Mouse (Mus musculus): ENCODE measurements around the gene Whrn. TPM values are rescaled to one million over a fixed set of nuclear protein-coding genes. Genes with fewer than 3 reads are reported as not detected.

The Whrn gene
- 4.6 and 6.0 TPM in 2 replicates for polyA plus RNA-seq (2014; fragmentation: Nextera tagmentation; extraction: Ambion mirVana)

DNA sequence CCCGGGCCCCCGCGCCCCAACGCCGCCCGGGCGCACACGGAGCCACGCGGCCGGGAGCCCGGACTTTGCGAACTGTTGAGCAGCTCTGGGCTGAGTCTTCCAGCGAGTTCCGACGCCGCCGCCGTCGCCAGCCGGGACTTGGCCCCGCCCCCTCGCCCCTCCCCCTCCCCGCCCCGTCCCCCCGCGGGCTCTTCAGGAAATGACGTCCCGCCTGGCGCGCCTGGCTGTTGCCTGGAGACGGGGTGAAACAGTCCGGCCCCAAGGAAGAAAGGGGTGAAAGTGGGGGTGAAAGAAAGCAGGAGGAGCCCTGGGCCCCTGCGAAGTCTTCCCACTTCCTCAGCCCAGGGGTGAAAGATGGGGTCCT, at the start of gene Whrn:
Gene Whrn (minus strand): TSS at position 77 of the 364 bp plus-strand sequence.
- 1% methylated on average over 30 of the region's 34 CpGs for WGBS
- Histone ChIP-seq H3K27ac (ENCODE audit: low read length) (no peak within 1 kb of the TSS), H3K9me3 (ENCODE audit: control insufficient read depth, low read depth, low read length) (no peaks in the 10 kb centered on the region), H3K4me3 (ENCODE audit: low read depth, low read length) (peak within 1 kb of the TSS; percentile 64), H3K4me2 (replicated peaks; ENCODE audit: low read depth, low read length) (peak within 1 kb of the TSS; percentile 94), H3K36me3 (ENCODE audit: control insufficient read depth, insufficient read depth, low read length) (no peaks in the 10 kb centered on the region), H3K9ac (replicated peaks; ENCODE audit: low read depth, low read length) (peak within 1 kb of the TSS; percentile 57), H3K27me3 (ENCODE audit: control insufficient read depth, insufficient read depth, low read length) (0 out of 2 replicates have a peak, but pooled peaks cover 3% of the 10 kb centered on the region), H3K4me1 (ENCODE audit: control insufficient read depth, insufficient read depth, low read length) (peaks cover 6% of the 10 kb centered on the region; the same call in 1 of the 2 replicates)
- ATAC-seq (ENCODE audit: insufficient number of reproducible peaks, insufficient read depth, low FRiP score, low read depth): peak; percentile 78

DNA sequence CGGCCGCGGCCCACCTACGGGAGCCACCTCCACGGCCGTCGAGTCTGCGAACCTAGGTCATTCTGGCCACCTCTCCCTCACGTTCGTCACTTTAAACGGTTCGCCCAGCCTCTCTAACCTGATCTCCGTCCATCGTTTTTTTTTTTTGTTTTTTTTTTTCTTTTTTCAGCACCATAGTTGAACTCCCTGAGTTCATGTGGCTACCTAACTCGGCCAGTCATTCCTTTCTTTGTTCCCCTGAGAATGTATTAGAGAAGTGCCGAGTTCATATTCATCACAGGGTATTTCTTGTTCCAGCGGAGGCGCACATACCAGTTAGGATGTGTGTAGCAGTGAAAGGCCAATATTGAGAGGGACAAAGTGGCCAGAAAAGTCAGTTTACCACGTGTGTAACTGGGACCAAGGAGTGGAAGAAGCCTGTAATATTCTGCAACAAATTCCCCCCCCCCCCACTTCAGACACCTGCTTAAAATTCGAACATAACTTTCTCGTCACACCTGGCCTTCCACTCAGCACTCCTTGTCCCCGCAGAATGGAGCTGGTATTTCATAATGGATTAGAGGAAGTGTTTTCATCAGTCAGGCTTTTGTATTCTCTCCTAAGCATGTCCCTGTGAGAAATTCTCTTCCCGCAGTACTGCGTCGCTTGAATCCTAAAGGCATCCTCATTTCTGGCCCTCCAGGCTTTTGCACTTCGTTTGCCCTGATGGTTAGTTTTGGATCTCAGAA, 49.6 kb upstream of the Whrn start:
- H3K4me1 ChIP-seq (ENCODE audit: control insufficient read depth, insufficient read depth, low read length): peaks cover 20% of the 10 kb centered on the region; the same call in 1 of the 2 replicates
- 15% methylated on average over 26 of the region's 26 CpGs for WGBS
- no peaks in the 10 kb centered on the region for H3K9me3 ChIP-seq (ENCODE audit: control insufficient read depth, low read depth, low read length)
- no peaks in the 10 kb centered on the region for H3K27me3 ChIP-seq (ENCODE audit: control insufficient read depth, insufficient read depth, low read length)
- H3K4me2 ChIP-seq (replicated peaks; ENCODE audit: low read depth, low read length): peak overlapping the region; percentile 60
- ATAC-seq (ENCODE audit: insufficient number of reproducible peaks, insufficient read depth, low FRiP score, low read depth): no peak
- H3K36me3 ChIP-seq (ENCODE audit: control insufficient read depth, insufficient read depth, low read length): peaks cover 13% of the 10 kb centered on the region
- H3K9ac ChIP-seq (replicated peaks; ENCODE audit: low read depth, low read length): peak overlapping the region; percentile 80
- H3K27ac ChIP-seq (ENCODE audit: low read length): peak overlapping the region; percentile 69
- H3K4me3 ChIP-seq (ENCODE audit: low read depth, low read length): peak overlapping the region; percentile 84

DNA sequence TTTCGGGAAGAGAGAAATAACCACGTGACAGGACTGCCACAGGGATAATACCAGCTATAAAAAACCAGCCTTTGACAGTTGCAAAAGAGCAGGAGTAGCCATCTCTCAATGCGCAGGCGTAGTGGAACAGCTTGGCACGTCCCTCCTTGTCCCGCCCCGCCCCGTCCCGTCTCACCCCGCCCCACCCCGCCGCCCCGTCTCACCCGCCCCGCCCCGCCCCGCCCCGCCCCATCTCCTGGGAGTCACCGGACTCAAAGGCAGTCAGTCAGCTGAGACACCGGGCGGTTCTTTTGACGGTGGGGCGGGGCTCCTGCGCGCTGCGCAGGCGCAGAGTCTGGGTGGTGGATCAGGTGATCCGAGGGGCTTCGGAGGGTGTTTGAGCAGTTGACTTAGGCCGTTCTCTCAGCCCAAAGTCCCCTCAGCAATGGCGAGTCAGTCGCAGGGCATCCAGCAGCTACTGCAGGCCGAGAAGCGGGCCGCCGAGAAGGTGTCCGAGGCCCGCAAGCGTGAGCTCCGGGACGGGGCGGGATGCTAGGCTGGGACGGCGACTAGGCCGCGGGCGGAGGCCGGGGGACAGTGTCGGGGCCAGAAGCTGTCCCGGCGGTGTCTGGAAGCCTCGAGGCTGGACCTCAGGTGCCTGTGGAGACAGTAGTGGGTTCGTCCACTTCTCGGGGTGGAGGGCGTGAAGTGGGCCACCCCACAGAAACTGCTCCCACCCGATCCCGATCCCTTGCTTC, 48.9 kb upstream of the Whrn start, which contains the start of gene Atp6v1g1:
Gene Atp6v1g1 (plus strand): TSS at position 279 of the 737 bp plus-strand sequence.
- H3K27me3 ChIP-seq (ENCODE audit: control insufficient read depth, insufficient read depth, low read length): no peaks in the 10 kb centered on the region
- peak within 1 kb of the TSS; percentile 69 for H3K27ac ChIP-seq (ENCODE audit: low read length)
- H3K4me1 ChIP-seq (ENCODE audit: control insufficient read depth, insufficient read depth, low read length): peaks cover 20% of the 10 kb centered on the region; the same call in 1 of the 2 replicates
- H3K9ac ChIP-seq (replicated peaks; ENCODE audit: low read depth, low read length): peak within 1 kb of the TSS; percentile 80
- peak within 1 kb of the TSS; percentile 84 for H3K4me3 ChIP-seq (ENCODE audit: low read depth, low read length)
- peak; percentile 95 for ATAC-seq (ENCODE audit: insufficient number of reproducible peaks, insufficient read depth, low FRiP score, low read depth)
- no peaks in the 10 kb centered on the region for H3K9me3 ChIP-seq (ENCODE audit: control insufficient read depth, low read depth, low read length)
- under 1% methylated on average over 46 of the region's 57 CpGs for WGBS
- peaks cover 12% of the 10 kb centered on the region for H3K36me3 ChIP-seq (ENCODE audit: control insufficient read depth, insufficient read depth, low read length)
- peak within 1 kb of the TSS; percentile 60 for H3K4me2 ChIP-seq (replicated peaks; ENCODE audit: low read depth, low read length)

DNA sequence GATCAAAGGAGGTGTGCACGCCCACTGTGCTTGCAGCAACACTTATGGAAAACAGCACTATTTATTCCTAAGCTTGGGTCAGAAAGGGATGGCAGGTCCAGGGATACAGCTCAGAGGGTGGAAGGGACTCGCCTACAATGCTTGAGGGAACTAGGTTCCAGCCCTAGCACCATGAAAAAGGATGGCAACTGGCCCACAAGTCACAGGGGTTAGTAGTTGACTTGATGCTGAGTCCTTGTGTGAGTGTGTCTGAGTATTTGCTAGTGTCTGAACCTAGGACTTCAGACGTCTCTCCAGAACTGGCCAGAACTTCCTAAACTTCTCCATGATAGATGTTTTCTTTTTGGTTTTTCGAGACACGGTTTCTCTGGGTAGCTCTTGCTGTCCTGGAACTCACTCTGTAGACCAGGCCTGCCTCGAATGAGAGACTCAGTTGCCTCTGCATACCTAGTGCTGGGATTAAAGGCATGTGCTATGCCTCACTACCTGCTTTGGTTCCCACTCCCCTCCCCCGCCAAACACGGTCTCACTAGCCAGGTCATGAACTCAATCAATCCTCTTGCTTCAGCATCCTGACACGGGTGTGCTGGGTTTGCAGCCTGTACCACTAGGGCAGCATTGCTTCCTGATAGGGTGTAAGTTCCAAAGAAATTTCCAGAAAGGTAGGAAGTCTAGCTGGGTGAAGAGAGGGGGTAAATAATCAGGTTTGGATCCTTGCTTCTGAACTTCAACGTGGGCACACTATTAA, 48.1 kb upstream of the Whrn start:
- H3K4me2 ChIP-seq (replicated peaks; ENCODE audit: low read depth, low read length): peak overlapping the region; percentile 31
- peak overlapping the region; percentile 61; the same call in 1 of the 2 replicates for H3K27ac ChIP-seq (ENCODE audit: low read length)
- WGBS: 42% methylated on average over 10 of the region's 10 CpGs
- no peak overlapping the region for H3K4me3 ChIP-seq (ENCODE audit: low read depth, low read length)
- H3K36me3 ChIP-seq (ENCODE audit: control insufficient read depth, insufficient read depth, low read length): peaks cover 5% of the 10 kb centered on the region
- H3K27me3 ChIP-seq (ENCODE audit: control insufficient read depth, insufficient read depth, low read length): no peaks in the 10 kb centered on the region
- ATAC-seq (ENCODE audit: insufficient number of reproducible peaks, insufficient read depth, low FRiP score, low read depth): peak; percentile 25
- no peaks in the 10 kb centered on the region for H3K9me3 ChIP-seq (ENCODE audit: control insufficient read depth, low read depth, low read length)
- H3K4me1 ChIP-seq (ENCODE audit: control insufficient read depth, insufficient read depth, low read length): peaks cover 20% of the 10 kb centered on the region; the same call in 1 of the 2 replicates
- no peak overlapping the region for H3K9ac ChIP-seq (replicated peaks; ENCODE audit: low read depth, low read length)

DNA sequence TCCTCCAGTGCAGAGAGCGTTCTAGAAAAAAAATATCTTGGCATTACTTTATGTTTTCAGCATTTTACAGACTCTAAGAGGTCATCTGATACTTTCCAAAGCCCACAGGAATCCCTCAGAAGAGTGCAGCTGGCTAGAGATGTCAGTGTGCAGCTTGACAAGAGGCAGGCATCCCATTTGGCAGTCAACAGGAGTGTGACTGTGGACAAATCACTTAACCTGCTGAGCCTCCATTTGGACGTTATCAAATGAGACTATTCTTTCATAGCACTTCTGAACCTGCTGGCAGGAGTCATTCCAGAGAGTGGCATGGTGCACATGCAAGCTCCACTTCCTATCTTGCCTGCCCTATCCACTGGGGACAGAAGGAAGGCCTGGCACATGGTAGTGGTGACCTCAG, 46.4 kb upstream of the Whrn start:
- Histone ChIP-seq H3K27ac (ENCODE audit: low read length) (no peak overlapping the region), H3K9ac (replicated peaks; ENCODE audit: low read depth, low read length) (no peak overlapping the region), H3K9me3 (ENCODE audit: control insufficient read depth, low read depth, low read length) (no peaks in the 10 kb centered on the region), H3K27me3 (ENCODE audit: control insufficient read depth, insufficient read depth, low read length) (no peaks in the 10 kb centered on the region), H3K4me2 (replicated peaks; ENCODE audit: low read depth, low read length) (no peak overlapping the region), H3K4me3 (ENCODE audit: low read depth, low read length) (no peak overlapping the region), H3K4me1 (ENCODE audit: control insufficient read depth, insufficient read depth, low read length) (peaks cover 18% of the 10 kb centered on the region; the same call in 1 of the 2 replicates), H3K36me3 (ENCODE audit: control insufficient read depth, insufficient read depth, low read length) (no peaks in the 10 kb centered on the region)
- ATAC-seq (ENCODE audit: insufficient number of reproducible peaks, insufficient read depth, low FRiP score, low read depth): no peak
- WGBS: 30% methylated on average over 2 of the region's 2 CpGs

DNA sequence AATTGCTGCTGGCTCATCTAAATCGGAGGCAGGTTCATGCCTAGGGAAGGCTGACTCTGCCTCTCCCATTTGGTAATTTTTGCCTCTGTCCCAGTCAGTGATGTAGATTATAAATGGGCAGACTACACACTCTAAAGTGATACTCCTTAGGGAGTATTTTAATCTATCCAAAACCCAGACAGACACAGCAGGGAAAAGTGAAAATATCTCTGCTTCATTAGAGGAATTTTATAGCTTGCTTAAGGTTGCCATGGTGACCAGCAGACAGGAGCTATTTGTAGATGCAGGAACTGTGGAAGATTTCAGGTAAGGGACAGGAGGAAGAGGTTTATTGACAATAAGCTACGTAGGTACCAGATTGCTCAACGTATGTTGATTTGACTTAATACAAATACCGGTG, 41.8 kb upstream of the Whrn start:
- H3K27me3 ChIP-seq (ENCODE audit: control insufficient read depth, insufficient read depth, low read length): no peaks in the 10 kb centered on the region
- H3K9ac ChIP-seq (replicated peaks; ENCODE audit: low read depth, low read length): no peak overlapping the region
- no peaks in the 10 kb centered on the region for H3K36me3 ChIP-seq (ENCODE audit: control insufficient read depth, insufficient read depth, low read length)
- H3K4me2 ChIP-seq (replicated peaks; ENCODE audit: low read depth, low read length): no peak overlapping the region
- H3K9me3 ChIP-seq (ENCODE audit: control insufficient read depth, low read depth, low read length): no peaks in the 10 kb centered on the region
- 82% methylated on average over 4 of the region's 4 CpGs for WGBS
- ATAC-seq (ENCODE audit: insufficient number of reproducible peaks, insufficient read depth, low FRiP score, low read depth): no peak
- H3K27ac ChIP-seq (ENCODE audit: low read length): no peak overlapping the region
- H3K4me1 ChIP-seq (ENCODE audit: control insufficient read depth, insufficient read depth, low read length): no peaks in the 10 kb centered on the region
- H3K4me3 ChIP-seq (ENCODE audit: low read depth, low read length): no peak overlapping the region

DNA sequence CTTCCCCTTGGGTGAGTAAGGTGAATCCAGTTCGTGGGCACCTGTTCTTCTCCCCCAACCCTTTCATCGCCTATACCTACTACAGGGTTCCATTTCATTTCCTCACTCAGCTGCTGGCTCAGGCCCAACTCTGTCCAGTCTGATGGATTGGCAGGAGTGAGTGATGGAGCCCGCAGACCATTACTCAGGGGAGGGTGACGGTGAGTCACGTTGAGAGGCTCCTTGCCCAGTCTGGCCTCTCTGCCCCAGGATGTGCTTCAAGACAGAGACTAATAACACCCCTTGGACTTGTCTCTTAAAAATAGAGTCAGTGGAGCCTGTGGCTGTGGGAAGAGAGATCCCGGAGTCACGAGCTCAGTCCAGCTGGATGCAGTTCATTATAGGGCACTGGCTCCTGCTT, 34.6 kb upstream of the Whrn start:
- no peak overlapping the region for H3K9ac ChIP-seq (replicated peaks; ENCODE audit: low read depth, low read length)
- no peaks in the 10 kb centered on the region for H3K4me1 ChIP-seq (ENCODE audit: control insufficient read depth, insufficient read depth, low read length)
- H3K36me3 ChIP-seq (ENCODE audit: control insufficient read depth, insufficient read depth, low read length): no peaks in the 10 kb centered on the region
- no peaks in the 10 kb centered on the region for H3K9me3 ChIP-seq (ENCODE audit: control insufficient read depth, low read depth, low read length)
- H3K4me2 ChIP-seq (replicated peaks; ENCODE audit: low read depth, low read length): no peak overlapping the region
- 71% methylated on average over 7 of the region's 7 CpGs for WGBS
- H3K27ac ChIP-seq (ENCODE audit: low read length): no peak overlapping the region
- ATAC-seq (ENCODE audit: insufficient number of reproducible peaks, insufficient read depth, low FRiP score, low read depth): no peak
- H3K27me3 ChIP-seq (ENCODE audit: control insufficient read depth, insufficient read depth, low read length): no peaks in the 10 kb centered on the region
- no peak overlapping the region for H3K4me3 ChIP-seq (ENCODE audit: low read depth, low read length)

DNA sequence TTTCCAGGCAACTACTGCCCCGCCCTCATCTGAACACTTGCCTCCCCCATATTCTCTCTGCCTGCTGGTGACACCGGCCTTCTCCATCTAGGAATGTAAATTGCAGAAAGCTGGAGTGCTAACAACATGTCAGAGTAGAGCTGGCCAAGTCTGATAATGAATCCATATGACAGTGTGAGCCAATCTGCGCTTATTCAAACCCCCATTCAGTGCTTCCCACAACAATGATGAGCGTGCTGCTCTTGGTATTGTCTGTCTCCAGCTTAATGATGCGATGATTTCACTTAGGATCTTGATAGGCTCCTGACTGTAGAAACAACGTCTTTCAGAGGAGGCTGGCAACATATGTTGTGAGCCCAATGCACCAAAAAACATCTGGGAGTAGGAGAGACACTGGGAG, 33.2 kb upstream of the Whrn start:
- 75% methylated on average over 6 of the region's 6 CpGs for WGBS
- Histone ChIP-seq H3K36me3 (ENCODE audit: control insufficient read depth, insufficient read depth, low read length) (no peaks in the 10 kb centered on the region), H3K4me1 (ENCODE audit: control insufficient read depth, insufficient read depth, low read length) (no peaks in the 10 kb centered on the region), H3K4me2 (replicated peaks; ENCODE audit: low read depth, low read length) (no peak overlapping the region), H3K9me3 (ENCODE audit: control insufficient read depth, low read depth, low read length) (no peaks in the 10 kb centered on the region), H3K27ac (ENCODE audit: low read length) (no peak overlapping the region), H3K9ac (replicated peaks; ENCODE audit: low read depth, low read length) (no peak overlapping the region), H3K4me3 (ENCODE audit: low read depth, low read length) (no peak overlapping the region), H3K27me3 (ENCODE audit: control insufficient read depth, insufficient read depth, low read length) (no peaks in the 10 kb centered on the region)
- ATAC-seq (ENCODE audit: insufficient number of reproducible peaks, insufficient read depth, low FRiP score, low read depth): no peak
